Comparison of ENCODE assay signal across 8 mouse cellular contexts in genomic region chr5:135404623-135405022, GRCm38 (mm10).
DNase-seq lines count a peak whose midpoint lies in the region; ATAC-seq lines count a peak whose summit lies in the region.

No protein-coding gene starts in this region.

- ATAC-seq in frontal cortex, adult (ENCODE audit: low TSS enrichment), result peak; percentile 92
- no peak for ATAC-seq in cerebellum, adult (ENCODE audit: insufficient number of reproducible peaks, low FRiP score, low TSS enrichment)

- peak; percentile 41 for DNase-seq in layer of hippocampus, adult 11-12 months (ENCODE audit: low spot score)
- DNase-seq in layer of hippocampus, adult 9-10 months (ENCODE audit: low spot score), result no peak
- DNase-seq in left cerebral cortex, adult 11 months (ENCODE audit: low spot score), result peak; percentile 33
- peak; percentile 34 for DNase-seq in neural tube, embryonic 10.5 days (ENCODE audit: extremely low spot score, low spot score)
- DNase-seq in thymus, postnatal 4 days, result no peak
- DNase-seq in ovary, postnatal 14 days (ENCODE audit: low spot score), result no peak

Comparison
In these comparisons a context has a peak if more than half of its experiments do, and no peak if none do; other contexts are left out.
1. DNase-seq: peak in layer of hippocampus, adult 11-12 months (single experiment), left cerebral cortex, adult 11 months (single experiment) and neural tube, embryonic 10.5 days (single experiment); none in layer of hippocampus, adult 9-10 months (single experiment), thymus, postnatal 4 days (single experiment) and ovary, postnatal 14 days (single experiment).